Mouse (Mus musculus) ES-E14 (cell line): ENCODE measurements around the gene Rab26. TPM values are rescaled to one million over a fixed set of nuclear protein-coding genes. Genes with fewer than 3 reads are reported as not detected.

Source experiments
- DNase-seq: peaks from one replicate; pipeline ENCODE4 v3.0.0-alpha.2; 2013; ENCODE audit warnings: low read depth, low spot score
- H3K27ac ChIP-seq: 2 replicates; pipeline ENCODE4 v1.5.1; 2012; ENCODE audit warnings: low read depth, mild to moderate bottlenecking, low read length, moderate library complexity, mixed read lengths; ENCODE audit not compliant: poor library complexity, insufficient read depth, severe bottlenecking
- H3K36me3 ChIP-seq: 2 replicates; pipeline ENCODE4 v1.6.1; 2012; ENCODE audit warnings: mild to moderate bottlenecking, low read length, moderate library complexity, mixed read lengths; ENCODE audit not compliant: control insufficient read depth, poor library complexity, insufficient read depth, severe bottlenecking
- H3K4me1 ChIP-seq, 2 experiments: fragments of 150-350 bp in 1 of 2; sonication (generic) in 1 of 2; 2 replicates each; pipeline ENCODE4 v1.6.1; 2012; ENCODE audit warnings: low read length in 2 of 2, mild to moderate bottlenecking in 1 of 2, mixed read lengths in 1 of 2; ENCODE audit not compliant: control insufficient read depth in 2 of 2, insufficient read depth in 2 of 2, poor library complexity in 1 of 2
- H3K4me3 ChIP-seq, 2 experiments: fragments of 150-350 bp in 1 of 2; sonication (generic) in 1 of 2; 2 replicates each; pipeline ENCODE4 v1.5.1; 2012; ENCODE audit warnings: low read length in 2 of 2, low read depth in 1 of 2, mild to moderate bottlenecking in 1 of 2, mixed read lengths in 1 of 2; ENCODE audit not compliant: insufficient read depth in 1 of 2, poor library complexity in 1 of 2, severe bottlenecking in 1 of 2
- H3K9ac ChIP-seq: 2 replicates; pipeline ENCODE4 v1.6.1; 2012; ENCODE audit warnings: low read depth, mild to moderate bottlenecking, low read length, mixed read lengths; ENCODE audit not compliant: poor library complexity, insufficient read depth, severe bottlenecking
- H3K9me3 ChIP-seq: fragments of 150-350 bp; sonication (generic); 2 replicates; pipeline ENCODE4 v1.6.1; 2012; ENCODE audit warnings: low read depth, mild to moderate bottlenecking, low read length; ENCODE audit not compliant: control insufficient read depth, insufficient read depth
- CHD2 ChIP-seq: IDR thresholded peaks from 2 replicates; pipeline ENCODE4 v1.6.1; 2014; ENCODE audit warnings: mild to moderate bottlenecking, low read depth, low read length, inconsistent platforms
- HCFC1 ChIP-seq: IDR thresholded peaks from 2 replicates; pipeline ENCODE4 v1.6.1; 2012; ENCODE audit warnings: low read length, inconsistent platforms, borderline replicate concordance; ENCODE audit not compliant: insufficient read depth
- MAFK ChIP-seq: IDR thresholded peaks from 2 replicates; pipeline ENCODE4 v1.6.1; 2014; ENCODE audit warnings: mild to moderate bottlenecking, low read depth, low read length, inconsistent platforms; ENCODE audit not compliant: insufficient read depth
- ZC3H11A ChIP-seq: IDR thresholded peaks from 2 replicates; pipeline ENCODE4 v1.6.1; 2012; ENCODE audit warnings: low read depth, mild to moderate bottlenecking, inconsistent platforms, low read length, borderline replicate concordance
- ZNF384 ChIP-seq: IDR thresholded peaks from 2 replicates; pipeline ENCODE4 v1.6.1; 2012; ENCODE audit warnings: low read depth, low read length, inconsistent platforms
- in situ Hi-C, 2 experiments: fragments of 600-800 bp; cut with MboI; formaldehyde crosslinking; loops; one replicate each; pipeline ENCODE4 v1.15.1; 2025; ENCODE audit warnings: low sequenced_read_pairs in 2 of 2, inconsistent platforms in 1 of 2; ENCODE audit not compliant: unreplicated experiment in 2 of 2
- total RNA-seq: library from RNA; depleted of rRNA; stranded (reverse); fragments of 300-350 nt; gene quantifications from 2 replicates; pipeline ENCODE4 v1.2.3, GENCODE M21; 2012

Rab26 gene
- total RNA-seq, 1 experiment, result 2.8 TPM

- no peaks in the 10 kb centered on the region for H3K36me3 ChIP-seq
- peak; percentile 69 for DNase-seq
- in situ Hi-C loops, result no loop called here
- no peaks in the 10 kb centered on the region for H3K9me3 ChIP-seq
- no peak overlapping the region for H3K27ac ChIP-seq
- 0 out of 4 replicates have a peak, but pooled peaks cover 0 to 2% of the 10 kb centered on the region in 2 experiments for H3K4me1 ChIP-seq
- no peak overlapping the region for H3K9ac ChIP-seq
- TF ChIP-seq ZC3H11A, result peak; percentile 42; the same call in 1 of the 2 replicates
- TF ChIP-seq HCFC1, result no peak
- H3K4me3 ChIP-seq, result no peak overlapping the region
These were observed 39.2 kb downstream of the Rab26 start for GRCm38 (mm10) chr17:24494627-24495335.

- no peak for TF ChIP-seq ZNF384
- no peak for TF ChIP-seq MAFK
- no peak for TF ChIP-seq ZC3H11A
- no peak for TF ChIP-seq CHD2
- TF ChIP-seq HCFC1, result no peak
- H3K4me1 ChIP-seq, result peaks cover 3 to 6% of the 10 kb centered on the region in 2 experiments; a peak in 3 of 4 replicates
- no peak for DNase-seq
- H3K4me3 ChIP-seq, result no peak overlapping the region
- H3K36me3 ChIP-seq, result no peaks in the 10 kb centered on the region
- in situ Hi-C loops, result no loop called here
- no peaks in the 10 kb centered on the region for H3K9me3 ChIP-seq
- no peak overlapping the region for H3K9ac ChIP-seq
- no peak overlapping the region for H3K27ac ChIP-seq
These were observed 43.6 kb downstream of the Rab26 start for GRCm38 (mm10) chr17:24490399-24490798.

GRCm38 (mm10) chr17:24489265-24490030 lies 44.6 kb downstream of the Rab26 start:
- no peak for TF ChIP-seq HCFC1
- no peak for TF ChIP-seq ZC3H11A
- H3K9me3 ChIP-seq, result no peaks in the 10 kb centered on the region
- DNase-seq, result no peak
- peak overlapping the region; percentile 87 to 92; a peak in 3 of 4 replicates for H3K4me3 ChIP-seq
- H3K36me3 ChIP-seq, result no peaks in the 10 kb centered on the region
- in situ Hi-C loops, result no loop called here
- peak overlapping the region; percentile 78; the same call in 1 of the 2 replicates for H3K9ac ChIP-seq
- H3K4me1 ChIP-seq, result peaks cover 4 to 9% of the 10 kb centered on the region in 2 experiments; a peak in 3 of 4 replicates
- H3K27ac ChIP-seq, result no peak overlapping the region

- Histone ChIP-seq H3K4me1 (peaks cover 4 to 9% of the 10 kb centered on the region in 2 experiments; a peak in 3 of 4 replicates), H3K9ac (peak overlapping the region; percentile 78), H3K4me3 (peak overlapping the region; percentile 87 to 92), H3K36me3 (no peaks in the 10 kb centered on the region), H3K9me3 (no peaks in the 10 kb centered on the region), H3K27ac (no peak overlapping the region)
- TF ChIP-seq ZC3H11A (no peak), MAFK (no peak), ZNF384 (no peak), CHD2 (no peak), HCFC1 (no peak)
- DNase-seq, result no peak
- in situ Hi-C loops, result no loop called here
These were observed 45.2 kb downstream of the Rab26 start for GRCm38 (mm10) chr17:24488662-24489264.
